Mouse (Mus musculus) lung, embryonic 14.5 days (tissue): ENCODE measurements at regions not wholly inside any gene's neighbourhood (a gene's known extent, or its start where the extent isn't known, plus 50 kb on each side); places are given as distances from the start of the nearest gene placed in this dataset.
A peak's percentile ranks its signal among the peaks of the same experiment; 100 is the strongest.

ENCODE experiments used
- ATAC-seq: fragments of 200-750 bp; cut with Nextera tagmentation; 2 replicates; pipeline ENCODE4 v1.8.0; 2017; ENCODE audit warnings: mild to moderate bottlenecking, moderate TSS enrichment, moderate library complexity; ENCODE audit not compliant: insufficient read depth
- DNase-seq: peaks from one replicate; pipeline ENCODE4 v3.0.0-alpha.2; 2015
- H3K27ac ChIP-seq: fragments of 300-500 bp; sonication (generic); 2 replicates; pipeline ENCODE4 v1.5.1; 2014; ENCODE audit warnings: low read depth, mild to moderate bottlenecking, moderate library complexity
- H3K27me3 ChIP-seq: fragments of 300-500 bp; sonication (generic); 2 replicates; pipeline ENCODE4 v1.6.1; 2014; ENCODE audit warnings: low read length, control low read depth; ENCODE audit not compliant: insufficient read depth
- H3K36me3 ChIP-seq: fragments of 300-500 bp; sonication (generic); 2 replicates; pipeline ENCODE4 v1.6.1; 2014; ENCODE audit warnings: control low read depth; ENCODE audit not compliant: insufficient read depth
- H3K4me1 ChIP-seq: fragments of 300-500 bp; sonication (generic); 2 replicates; pipeline ENCODE4 v1.6.1; 2014; ENCODE audit warnings: antibody characterized with exemption, control low read depth; ENCODE audit not compliant: insufficient read depth
- H3K4me2 ChIP-seq: fragments of 300-500 bp; sonication (generic); 2 replicates; pipeline ENCODE4 v1.6.1; 2014; ENCODE audit warnings: mild to moderate bottlenecking
- H3K4me3 ChIP-seq: fragments of 300-500 bp; sonication (generic); 2 replicates; pipeline ENCODE4 v1.5.1; 2014; ENCODE audit warnings: low read depth, low read length
- H3K9ac ChIP-seq: fragments of 300-500 bp; sonication (generic); 2 replicates; pipeline ENCODE4 v1.6.1; 2014
- H3K9me3 ChIP-seq: fragments of 300-500 bp; sonication (generic); 2 replicates; pipeline ENCODE4 v1.6.1; 2016; ENCODE audit warnings: low read depth, low read length, control low read depth
- CTCF ChIP-seq: IDR thresholded peaks from 2 replicates; pipeline ENCODE4 v1.5.1; 2016; ENCODE audit warnings: antibody characterized with exemption, low read depth
- WGBS: fragments of 180-500 bp; shearing (Covaris S2); extraction: QIAGEN DNeasy Blood & Tissue Kit; methylation state at CpG from one replicate; pipeline ENCODE4 v1.1.7; 2014; 5-methylcytosine and 5-hydroxymethylcytosine counted together

- Histone ChIP-seq H3K36me3 (no peaks in the 10 kb centered on the region), H3K4me3 (no peak overlapping the region), H3K9me3 (no peaks in the 10 kb centered on the region), H3K27me3 (no peaks in the 10 kb centered on the region), H3K27ac (no peak overlapping the region), H3K4me1 (no peaks in the 10 kb centered on the region), H3K9ac (no peak overlapping the region), H3K4me2 (no peak overlapping the region)
- WGBS, result 50% methylated on average over 2 of the region's 2 CpGs
- DNase-seq (no peak), ATAC-seq (no peak)
- TF ChIP-seq CTCF, result no peak
Observed at GRCm38 (mm10) chr15:56158726-56159125, 1318.7 kb downstream of the Slc22a22 start.

- Histone ChIP-seq H3K27me3 (no peaks in the 10 kb centered on the region), H3K4me3 (no peak overlapping the region), H3K4me1 (no peaks in the 10 kb centered on the region), H3K4me2 (no peak overlapping the region), H3K9ac (no peak overlapping the region), H3K9me3 (no peaks in the 10 kb centered on the region), H3K27ac (no peak overlapping the region), H3K36me3 (no peaks in the 10 kb centered on the region)
- 81% methylated on average over 3 of the region's 3 CpGs for WGBS
- ATAC-seq (no peak), DNase-seq (no peak)
- TF ChIP-seq CTCF, result no peak
Observed at GRCm38 (mm10) chr15:56139451-56139850, 1338.0 kb downstream of the Slc22a22 start.

- no peaks in the 10 kb centered on the region for H3K4me1 ChIP-seq
Observed at GRCm38 (mm10) chr15:56136420-56136970, 1340.9 kb downstream of the Slc22a22 start.

GRCm38 (mm10) chr15:56128029-56128428, 1349.4 kb downstream of the Slc22a22 start:
- WGBS, result 85% methylated on average over 1 of the region's 1 CpGs
- H3K9ac ChIP-seq, result no peak overlapping the region
- no peaks in the 10 kb centered on the region for H3K4me1 ChIP-seq
- no peaks in the 10 kb centered on the region for H3K36me3 ChIP-seq
- no peaks in the 10 kb centered on the region for H3K27me3 ChIP-seq
- ATAC-seq, result no peak
- no peak for TF ChIP-seq CTCF
- H3K27ac ChIP-seq, result no peak overlapping the region
- H3K4me3 ChIP-seq, result no peak overlapping the region
- H3K4me2 ChIP-seq, result no peak overlapping the region
- no peak for DNase-seq
- H3K9me3 ChIP-seq, result no peaks in the 10 kb centered on the region

More at GRCm38 (mm10) chr15:56136420-56136970, 1340.9 kb downstream of the Slc22a22 start:
- Histone ChIP-seq H3K4me3 (no peak overlapping the region), H3K27ac (no peak overlapping the region), H3K36me3 (no peaks in the 10 kb centered on the region), H3K9ac (no peak overlapping the region), H3K27me3 (no peaks in the 10 kb centered on the region), H3K9me3 (no peaks in the 10 kb centered on the region), H3K4me2 (no peak overlapping the region)
- ATAC-seq (no peak), DNase-seq (no peak)
- no peak for TF ChIP-seq CTCF
- WGBS, result 80% methylated on average over 7 of the region's 7 CpGs

DNA sequence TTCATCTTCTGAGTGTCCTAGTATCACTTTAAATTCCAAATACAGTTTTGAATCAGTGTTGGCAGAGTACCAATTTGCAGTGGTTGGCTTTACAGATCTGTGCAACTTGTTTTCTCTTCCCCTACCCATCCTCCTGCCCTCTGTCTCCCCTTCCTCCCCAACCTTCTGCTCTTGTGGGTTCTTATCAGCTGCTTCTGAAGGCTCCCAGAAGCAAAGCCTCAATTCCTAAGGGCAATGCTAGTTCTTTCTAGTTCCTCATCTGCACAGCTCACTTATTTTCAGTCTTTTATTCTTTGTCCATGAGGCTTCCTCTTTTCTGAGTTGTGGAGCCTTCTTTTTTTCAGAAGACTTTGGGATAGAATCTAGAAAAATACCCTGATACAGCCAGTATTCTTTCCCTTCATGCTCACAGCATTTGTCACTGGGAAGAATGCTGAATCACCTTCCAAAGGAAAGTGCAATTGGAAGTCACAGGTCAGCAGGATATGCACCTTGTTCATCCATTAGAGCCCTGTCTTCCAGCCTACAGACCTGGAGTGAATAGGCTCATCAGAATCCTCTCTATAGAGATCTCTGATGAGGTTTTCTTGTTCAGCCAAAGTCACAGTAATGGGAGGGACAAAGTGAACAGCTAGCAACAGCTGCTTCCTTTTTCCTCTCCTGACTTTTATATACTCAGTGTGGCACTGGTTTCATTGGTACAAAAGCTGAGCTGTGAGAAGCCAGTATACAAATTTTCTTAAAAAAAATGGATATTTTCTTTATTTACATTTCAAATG, 1357.9 kb downstream of the Slc22a22 start:
- Histone ChIP-seq H3K36me3 (no peaks in the 10 kb centered on the region), H3K27ac (no peak overlapping the region), H3K9ac (no peak overlapping the region), H3K4me2 (no peak overlapping the region), H3K4me1 (no peaks in the 10 kb centered on the region), H3K27me3 (no peaks in the 10 kb centered on the region), H3K4me3 (no peak overlapping the region), H3K9me3 (no peaks in the 10 kb centered on the region)
- no peak for TF ChIP-seq CTCF
- DNase-seq (peak; percentile 48), ATAC-seq (no peak)

DNA sequence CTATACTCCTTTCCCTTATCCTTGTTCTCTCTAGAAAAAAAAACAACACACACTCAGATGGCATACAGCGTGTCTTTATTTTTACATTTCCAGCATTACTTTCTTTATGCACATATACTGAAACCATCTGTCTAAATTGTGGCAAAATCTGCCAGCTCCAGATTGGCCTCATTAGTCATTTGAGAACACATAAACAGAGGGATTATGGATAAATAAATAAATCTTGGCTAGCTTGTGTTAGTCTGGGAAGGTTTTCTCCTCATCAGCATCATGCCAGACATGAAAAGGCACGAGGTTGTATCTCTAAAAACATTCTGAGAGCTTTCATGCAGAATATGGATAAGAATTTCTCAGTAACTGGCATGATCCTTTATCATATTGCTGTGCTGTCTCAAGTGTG, 1369.1 kb downstream of the Slc22a22 start:
- H3K9me3 ChIP-seq, result no peaks in the 10 kb centered on the region
- H3K27ac ChIP-seq, result no peak overlapping the region
- no peak for ATAC-seq
- peak; percentile 19 for DNase-seq
- no peak overlapping the region for H3K9ac ChIP-seq
- WGBS, result 37% methylated on average over 2 of the region's 2 CpGs
- no peaks in the 10 kb centered on the region for H3K4me1 ChIP-seq
- no peak overlapping the region for H3K4me2 ChIP-seq
- no peaks in the 10 kb centered on the region for H3K36me3 ChIP-seq
- no peak overlapping the region for H3K4me3 ChIP-seq
- no peaks in the 10 kb centered on the region for H3K27me3 ChIP-seq
- no peak for TF ChIP-seq CTCF

GRCm38 (mm10) chr15:56107719-56108118, 1369.7 kb downstream of the Slc22a22 start:
- 35% methylated on average over 4 of the region's 4 CpGs for WGBS
- ATAC-seq (no peak), DNase-seq (no peak)
- no peak overlapping the region for H3K27ac ChIP-seq
- no peaks in the 10 kb centered on the region for H3K9me3 ChIP-seq
- no peak overlapping the region for H3K9ac ChIP-seq
- no peak for TF ChIP-seq CTCF
- H3K27me3 ChIP-seq, result no peaks in the 10 kb centered on the region
- H3K4me2 ChIP-seq, result no peak overlapping the region
- no peaks in the 10 kb centered on the region for H3K36me3 ChIP-seq
- H3K4me1 ChIP-seq, result no peaks in the 10 kb centered on the region
- H3K4me3 ChIP-seq, result no peak overlapping the region
